Mouse (Mus musculus) erythroblast, embryonic 14.5 days (primary cell): ENCODE measurements around the gene Gm26727.

Source experiments
- GATA1 ChIP-seq: IDR thresholded peaks from 2 replicates; pipeline ENCODE4 v1.6.1; 2012; ENCODE audit warnings: low read length, inconsistent platforms, mixed read lengths
- TAL1 ChIP-seq: IDR thresholded peaks from 3 replicates; pipeline ENCODE4 v1.6.1; 2012; ENCODE audit warnings: low read length, inconsistent platforms, mixed read lengths

DNA sequence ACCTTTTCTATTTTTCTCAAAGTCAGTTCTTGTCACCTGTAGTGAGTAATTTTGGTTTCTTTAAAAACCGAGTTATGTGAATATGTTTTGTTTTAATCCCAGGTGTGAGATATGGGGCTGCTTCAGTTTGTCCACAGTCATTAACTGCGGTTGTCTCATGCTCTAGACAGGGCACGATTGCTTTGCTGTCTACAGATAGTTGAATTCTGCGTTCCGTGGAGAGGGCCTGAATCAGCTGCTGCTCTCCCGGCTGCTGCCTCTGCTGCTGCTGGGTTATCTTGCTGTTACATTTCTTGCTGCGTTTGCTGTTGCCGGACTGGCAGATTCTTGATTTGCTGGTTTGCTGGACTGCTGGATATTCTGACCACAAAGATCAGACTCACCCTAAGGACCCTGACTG is 5.3 kb upstream of the Gm26727 start:
- TF ChIP-seq TAL1 (no peak), GATA1 (no peak)
